In the genomic region with DNA sequence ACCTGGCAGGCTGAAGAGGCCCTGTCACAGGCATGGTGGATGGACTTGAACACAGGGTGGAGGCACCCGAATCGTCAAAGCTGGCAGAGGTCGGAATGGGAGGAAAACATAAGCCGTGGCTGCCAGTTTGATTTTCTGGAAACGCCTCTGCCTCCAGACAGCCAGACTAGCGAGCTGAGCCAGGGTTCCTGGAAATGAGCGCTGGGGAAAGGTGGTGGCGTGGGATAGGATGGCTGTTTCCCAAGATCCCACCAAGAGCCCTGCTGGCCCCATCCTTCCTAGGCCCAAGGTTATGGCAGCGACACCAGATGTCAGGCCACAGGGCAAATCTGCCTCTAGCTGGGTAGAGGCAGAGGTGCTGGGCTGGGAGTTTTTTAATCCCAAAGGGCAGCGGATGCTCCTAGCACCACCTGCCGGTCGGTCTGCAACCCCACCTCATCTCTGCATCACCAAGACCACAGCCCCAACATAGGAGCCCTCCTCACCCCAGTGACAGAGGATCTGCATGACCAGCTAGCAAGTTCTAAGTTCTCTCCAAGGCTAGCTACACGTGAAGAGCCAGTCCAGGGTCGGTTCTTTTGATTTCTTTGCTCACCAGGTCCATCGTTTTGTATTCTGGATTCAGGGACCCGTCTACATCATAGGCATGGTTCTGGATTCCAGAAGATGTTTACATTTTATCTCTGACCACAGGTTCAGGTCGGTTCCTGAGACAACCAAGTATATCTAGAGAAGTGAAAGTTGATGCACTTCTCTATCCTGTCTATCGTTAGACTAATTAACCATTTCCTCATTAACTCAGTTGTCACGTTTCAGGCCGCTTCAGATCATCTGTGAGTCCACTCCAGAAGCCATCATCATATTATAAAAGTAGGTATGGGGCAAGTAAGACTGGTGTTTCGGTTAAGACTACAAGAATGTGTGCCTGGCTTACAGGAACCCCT, we compare ENCODE assay signal across 12 mouse cellular contexts. TPM values are rescaled to one million over a fixed set of nuclear protein-coding genes. Genes with fewer than 3 reads are reported as not detected.
DNase-seq lines count a peak whose midpoint lies in the region; ATAC-seq and TF ChIP-seq lines count a peak whose summit lies in the region.
"Had no signal": no experiment of that assay in that cellular context is flagged by ENCODE, and none has a peak within 500 bp of the region (broad histone marks: within the 10 kb centered on the region; RNA-seq: fewer than 3 reads in every experiment).

No protein-coding gene starts in this region.

- peaks cover 18% of the 10 kb centered on the region; the same call in 1 of the 2 replicates for H3K36me3 ChIP-seq in forebrain, postnatal 0 days (ENCODE audit: insufficient read depth)
- peaks cover 25% of the 10 kb centered on the region for H3K36me3 ChIP-seq in forebrain, embryonic 13.5 days (ENCODE audit: poor library complexity, severe bottlenecking)
- H3K36me3 ChIP-seq in liver, adult 2 months (ENCODE audit: control insufficient read depth, insufficient read depth, low read length), result peaks cover 6% of the 10 kb centered on the region
- H3K36me3 ChIP-seq in heart, embryonic 12.5 days, result peaks cover 14% of the 10 kb centered on the region

- TF ChIP-seq CTCF in forebrain, postnatal 0 days (IDR thresholded peaks at IDR 0.05; ENCODE audit: low read depth), result 0 out of 2 replicates have a peak, but pooled peaks have one; percentile 3
- peak; percentile 19; the same call in 1 of the 2 replicates for TF ChIP-seq CTCF in liver, adult 2 months (IDR thresholded peaks at IDR 0.05; ENCODE audit: low read depth, low read length)

- H3K4me1 ChIP-seq in forebrain, postnatal 0 days (ENCODE audit: insufficient read depth), result no peaks in the 10 kb centered on the region
- no peaks in the 10 kb centered on the region for H3K4me1 ChIP-seq in forebrain, embryonic 13.5 days
- no peaks in the 10 kb centered on the region for H3K4me1 ChIP-seq in liver, adult 2 months (ENCODE audit: control insufficient read depth, insufficient read depth, low read length)
- H3K4me1 ChIP-seq in heart, embryonic 12.5 days (replicated peaks), result 0 out of 2 replicates have a peak, but pooled peaks cover 2% of the 10 kb centered on the region
- H3K4me1 ChIP-seq: lung, embryonic 15.5 days had no signal

- no peak overlapping the region for H3K4me2 ChIP-seq in forebrain, postnatal 0 days (ENCODE audit: low read depth)
- H3K4me2 ChIP-seq in forebrain, embryonic 13.5 days, result no peak overlapping the region
- no peak overlapping the region for H3K4me2 ChIP-seq in heart, embryonic 12.5 days
- H3K4me2 ChIP-seq: lung, embryonic 15.5 days had no signal

- no peak for TF ChIP-seq POLR2A in liver, adult 2 months (IDR thresholded peaks at IDR 0.05; ENCODE audit: extremely low read depth, insufficient read depth, low read length)

- H3K4me3 ChIP-seq in forebrain, postnatal 0 days (ENCODE audit: low read depth, low read length), result no peak overlapping the region
- no peak overlapping the region for H3K4me3 ChIP-seq in forebrain, embryonic 13.5 days
- H3K4me3 ChIP-seq in liver, adult 2 months (ENCODE audit: insufficient read depth, low read depth, low read length), result no peak overlapping the region
- no peak overlapping the region for H3K4me3 ChIP-seq in heart, embryonic 12.5 days
- H3K4me3 ChIP-seq: lung, embryonic 15.5 days had no signal

- H3K27ac ChIP-seq in forebrain, postnatal 0 days (ENCODE audit: low read depth, low read length), result no peak overlapping the region
- no peak overlapping the region for H3K27ac ChIP-seq in forebrain, embryonic 13.5 days
- H3K27ac ChIP-seq in liver, adult 2 months (replicated peaks; ENCODE audit: insufficient read depth, low read depth, low read length), result no peak overlapping the region
- peak overlapping the region; percentile 71 for H3K27ac ChIP-seq in heart, embryonic 12.5 days (ENCODE audit: poor library complexity, severe bottlenecking)
- H3K27ac ChIP-seq: lung, embryonic 15.5 days had no signal

- WGBS in forebrain, postnatal 0 days, result 75% methylated on average over 21 of the region's 21 CpGs
- WGBS in forebrain, embryonic 13.5 days, result 76% methylated on average over 21 of the region's 21 CpGs
- WGBS in liver, adult 2 months, result 79% methylated on average over 21 of the region's 21 CpGs
- WGBS in heart, embryonic 12.5 days, result 76% methylated on average over 21 of the region's 21 CpGs

- no peak for ATAC-seq in forebrain, postnatal 0 days
- no peak for ATAC-seq in forebrain, embryonic 13.5 days
- no peak for ATAC-seq in heart, embryonic 12.5 days (ENCODE audit: insufficient number of reproducible peaks, low FRiP score)
- peak; percentile 43; the same call in 1 of the 2 replicates for ATAC-seq in neutrophil, adult 5-6 weeks (ENCODE audit: extremely low read depth, insufficient number of reproducible peaks, low FRiP score, poor library complexity, severe bottlenecking)

- no peaks in the 10 kb centered on the region for H3K9me3 ChIP-seq in forebrain, postnatal 0 days (ENCODE audit: low read length)
- no peaks in the 10 kb centered on the region for H3K9me3 ChIP-seq in forebrain, embryonic 13.5 days (replicated peaks)
- H3K9me3 ChIP-seq in heart, embryonic 12.5 days (replicated peaks), result no peaks in the 10 kb centered on the region
- H3K9me3 ChIP-seq: lung, embryonic 15.5 days had no signal

- no peak overlapping the region for H3K9ac ChIP-seq in forebrain, postnatal 0 days
- no peak overlapping the region for H3K9ac ChIP-seq in forebrain, embryonic 13.5 days
- no peak overlapping the region for H3K9ac ChIP-seq in liver, adult 2 months (ENCODE audit: low read depth, low read length)
- H3K9ac ChIP-seq in heart, embryonic 12.5 days, result no peak overlapping the region
- H3K9ac ChIP-seq: lung, embryonic 15.5 days had no signal

- no peak for DNase-seq in forebrain, postnatal 0 days
- no peak for DNase-seq in liver, adult 2 months (ENCODE audit: extremely low read depth, low read depth, low spot score)
- no peak for DNase-seq in liver
- no peak for DNase-seq in embryo, embryonic 10 days (ENCODE audit: low spot score)
- no peak for DNase-seq in gastrocnemius, postnatal 10 days
- DNase-seq: cerebellum, adult 2 months had no signal

- H3K79me2 ChIP-seq in liver, adult 2 months (ENCODE audit: control insufficient read depth, insufficient read depth, low read length), result no peaks in the 10 kb centered on the region

- no peaks in the 10 kb centered on the region for H3K27me3 ChIP-seq in forebrain, postnatal 0 days (ENCODE audit: insufficient read depth, low read length)
- H3K27me3 ChIP-seq in forebrain, embryonic 13.5 days, result no peaks in the 10 kb centered on the region
- no peaks in the 10 kb centered on the region for H3K27me3 ChIP-seq in liver, adult 2 months (ENCODE audit: control insufficient read depth, insufficient read depth, low read length)
- H3K27me3 ChIP-seq in heart, embryonic 12.5 days (replicated peaks), result no peaks in the 10 kb centered on the region
- H3K27me3 ChIP-seq: lung, embryonic 15.5 days had no signal

RNA-seq across cellular contexts. Expression of a gene that starts 10.3 kb away (rescaled TPM):
- 25.9 and 29.1 TPM in 2 replicates for total RNA-seq in forebrain, postnatal 0 days (2014; rRNA removed)
- polyA plus RNA-seq in forebrain, postnatal 0 days (2015; fragmentation: Nextera tagmentation; extraction: Ambion mirVana), result 30.8 and 35.2 TPM in 2 replicates
- 30.2 and 33.6 TPM in 2 replicates for polyA plus RNA-seq in forebrain, embryonic 13.5 days (2015; fragmentation: Nextera tagmentation; extraction: Ambion mirVana)
- total RNA-seq in liver, adult 2 months (2014; rRNA removed), result 4.3 and 4.4 TPM in 2 replicates
- polyA plus RNA-seq in liver, adult 2 months (2012; rRNA removed), result 2.6 and 3.2 TPM in 2 replicates
- polyA plus RNA-seq in heart, embryonic 12.5 days (2016; fragmentation: Nextera tagmentation; extraction: Ambion mirVana), result 14.1 and 14.2 TPM in 2 replicates
- 6.0 and 8.7 TPM in 2 replicates for total RNA-seq in neutrophil, adult 5-6 weeks (2017)
- total RNA-seq in gastrocnemius, postnatal 10 days (2021), result 1 to 10 TPM; 2.7 to 6.0 TPM

RNA-seq across cellular contexts. Expression of a gene that starts 10.8 kb away (rescaled TPM):
- total RNA-seq in forebrain, postnatal 0 days (2014; rRNA removed), result 1.5 and 1.8 TPM in 2 replicates
- 0.52 and 0.54 TPM in 2 replicates for polyA plus RNA-seq in forebrain, postnatal 0 days (2015; fragmentation: Nextera tagmentation; extraction: Ambion mirVana)
- 0.79 TPM in 1 of 2 replicates, not detected in the other for polyA plus RNA-seq in forebrain, embryonic 13.5 days (2015; fragmentation: Nextera tagmentation; extraction: Ambion mirVana)
- total RNA-seq in liver, adult 2 months (2014; rRNA removed), result not detected in 2 replicates
- 0.39 TPM in 1 of 2 replicates, not detected in the other for polyA plus RNA-seq in liver, adult 2 months (2012; rRNA removed)
- 0.63 TPM in 1 of 2 replicates, not detected in the other for polyA plus RNA-seq in heart, embryonic 12.5 days (2016; fragmentation: Nextera tagmentation; extraction: Ambion mirVana)
- total RNA-seq in neutrophil, adult 5-6 weeks (2017), result 8.1 TPM in 1 of 2 replicates, not detected in the other
- total RNA-seq in gastrocnemius, postnatal 10 days (2021), result 1 to 10 TPM in 1 of 2 experiments, under 1 TPM in 1; 0.42 to 1.1 TPM
- polyA plus RNA-seq: hindbrain, embryonic 11.5 days had no signal

RNA-seq across cellular contexts. Expression of a gene that starts 32.5 kb away (rescaled TPM):
- total RNA-seq in forebrain, postnatal 0 days (2014; rRNA removed), result 0.08 TPM in 1 of 2 replicates, not detected in the other
- polyA plus RNA-seq in forebrain, postnatal 0 days (2015; fragmentation: Nextera tagmentation; extraction: Ambion mirVana), result 0.22 TPM in 1 of 2 replicates, not detected in the other
- 0.09 and 0.33 TPM in 2 replicates for polyA plus RNA-seq in forebrain, embryonic 13.5 days (2015; fragmentation: Nextera tagmentation; extraction: Ambion mirVana)
- not detected in 2 replicates for total RNA-seq in liver, adult 2 months (2014; rRNA removed)
- polyA plus RNA-seq in liver, adult 2 months (2012; rRNA removed), result not detected in 2 replicates
- 0.22 and 0.37 TPM in 2 replicates for polyA plus RNA-seq in heart, embryonic 12.5 days (2016; fragmentation: Nextera tagmentation; extraction: Ambion mirVana)
- total RNA-seq in neutrophil, adult 5-6 weeks (2017), result not detected in 2 replicates
- total RNA-seq in gastrocnemius, postnatal 10 days (2021), result under 1 TPM; 0.59 to 0.72 TPM
- total RNA-seq: layer of hippocampus, adult 8-10 months had no signal
- polyA plus RNA-seq: cerebellum, adult 2 months had no signal
